Mouse (Mus musculus): ENCODE measurements around the gene Fam71d. TPM values are rescaled to one million over a fixed set of nuclear protein-coding genes. Genes with fewer than 3 reads are reported as not detected.

Fam71d gene
- total RNA-seq, 2 experiments from 2014 or later, result not detected

DNA sequence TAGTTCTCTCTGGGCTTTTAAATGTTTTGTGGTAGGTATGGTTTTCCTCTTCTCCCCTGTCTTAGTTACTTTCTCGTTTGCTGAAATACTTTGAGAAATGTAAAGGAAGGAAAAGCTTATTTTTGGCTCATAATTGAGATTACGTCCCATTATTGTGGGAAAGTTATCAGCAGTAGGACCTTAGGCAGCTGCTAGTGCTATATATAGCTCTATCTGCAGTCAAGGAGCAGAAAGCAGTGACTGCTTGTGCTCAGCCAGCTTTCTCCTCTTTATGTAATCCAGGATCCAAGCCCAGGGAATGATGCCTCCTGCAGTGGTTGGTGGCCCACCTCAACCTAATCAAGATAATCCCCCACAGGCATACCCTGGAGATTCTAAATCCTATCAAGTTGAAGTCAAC, 81.9 kb downstream of the Fam71d start:
- peak; percentile 27 to 31 for DNase-seq

DNA sequence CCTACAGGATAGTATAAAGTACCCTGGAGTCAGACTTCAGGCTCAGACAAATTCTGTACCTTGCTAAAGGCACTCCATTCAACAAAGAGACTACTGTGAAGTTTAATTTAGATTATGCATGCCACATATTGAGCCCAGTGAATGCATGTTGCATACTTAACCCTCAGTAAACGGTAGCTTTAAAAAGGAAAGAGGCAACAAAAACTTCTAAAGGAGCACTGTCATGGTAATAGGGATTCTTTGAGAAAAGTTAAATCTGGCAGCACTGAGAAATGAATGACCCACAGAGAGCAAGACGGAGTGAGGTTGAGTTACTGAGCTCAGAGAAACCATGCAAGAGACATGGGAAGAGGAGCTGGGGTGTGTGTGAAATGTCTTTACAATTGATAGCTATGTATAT, 86.6 kb downstream of the Fam71d start:
- no peak for DNase-seq

DNA sequence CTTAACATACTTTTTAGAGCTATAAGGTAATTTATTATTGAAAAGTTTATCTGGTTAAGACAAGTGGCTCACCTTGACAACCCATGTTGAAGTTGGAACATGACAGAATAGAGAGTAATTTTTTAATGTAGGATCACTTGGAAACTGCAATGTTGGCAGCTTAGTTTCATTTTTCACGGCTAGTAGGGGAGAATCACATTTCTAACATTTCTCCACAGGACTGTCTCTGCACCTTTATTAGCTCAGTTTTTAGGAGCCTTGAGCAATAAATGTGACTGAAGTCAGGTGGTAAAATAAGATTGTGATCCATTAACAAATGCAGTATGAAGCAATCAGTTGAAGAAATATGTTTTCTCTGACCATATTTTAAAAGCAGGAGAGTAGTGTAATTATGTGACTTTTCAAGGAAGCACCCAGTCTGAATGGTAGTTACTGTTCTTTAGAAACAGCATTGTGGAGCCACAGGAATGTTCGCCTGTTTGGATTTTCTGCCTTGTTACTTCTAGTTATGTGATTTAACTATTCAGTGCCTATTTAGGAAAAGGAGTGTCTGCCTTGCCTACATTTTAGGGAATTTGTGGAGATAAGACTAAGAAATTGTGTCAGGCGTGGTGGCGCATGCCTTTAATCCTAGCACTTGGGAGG, 87.2 kb downstream of the Fam71d start:
- DNase-seq, result no peak

Other genes starting within 250 kb of the Fam71d start
- gene Mpp5, start 57.4 kb downstream of the Fam71d start, total RNA-seq (2021), result 10 to 100 TPM; 12.7 to 14.9 TPM
- gene Atp6v1d, start 170.1 kb downstream of the Fam71d start, total RNA-seq (2021), result 10 to 100 TPM; 82.5 to 86.7 TPM
- 10 to 100 TPM; 48.4 to 54.6 TPM for gene Eif2s1, start 170.3 kb downstream of the Fam71d start, total RNA-seq (2021)
- gene Plek2, start 215.4 kb downstream of the Fam71d start, total RNA-seq (2021), result under 1 TPM; 0.17 to 0.46 TPM